Mouse (Mus musculus): Measurements from ENCODE around the gene Prdx6. TPM values are rescaled to one million over a fixed set of nuclear protein-coding genes. Genes with fewer than 3 reads are reported as not detected.

Gene Prdx6
- polyA plus RNA-seq, 1 experiment from 2014 or later: 278 TPM

- TF ChIP-seq CTCF (IDR thresholded peaks at IDR 0.05; ENCODE audit: low read depth) (peak; percentile 93), EP300 (optimal IDR thresholded peaks at IDR 0.05) (no peak)
- H3K27me3 ChIP-seq (ENCODE audit: control insufficient read depth, insufficient read depth, low read length): no peaks in the 10 kb centered on the region
- 0% methylated on average over 16 of the region's 16 CpGs for WGBS
- peak overlapping the region; percentile 66 for H3K4me2 ChIP-seq (replicated peaks; ENCODE audit: low read depth)
- H3K36me3 ChIP-seq (ENCODE audit: control insufficient read depth, insufficient read depth, low read length): no peaks in the 10 kb centered on the region
- H3K27ac ChIP-seq (replicated peaks): peak overlapping the region; percentile 49
- DNase-seq (ENCODE audit: low spot score) (peak; percentile 84), ATAC-seq (ENCODE audit: low FRiP score, low TSS enrichment) (peak; percentile 97)
- H3K4me1 ChIP-seq (replicated peaks; ENCODE audit: control insufficient read depth, insufficient read depth): 0 out of 2 replicates have a peak, but pooled peaks cover 3% of the 10 kb centered on the region
- peak overlapping the region; percentile 49 for H3K4me3 ChIP-seq (ENCODE audit: low read depth, low read length)
- peak overlapping the region; percentile 38; the same call in 1 of the 2 replicates for H3K9ac ChIP-seq (ENCODE audit: low read length)
- H3K9me3 ChIP-seq (ENCODE audit: control insufficient read depth, low read length): no peaks in the 10 kb centered on the region
These were observed 55.3 kb downstream of the Prdx6 start for GRCm38 (mm10) chr1:161195541-161196351.

- Histone ChIP-seq H3K27me3 (ENCODE audit: control insufficient read depth, insufficient read depth, low read length) (no peaks in the 10 kb centered on the region), H3K36me3 (ENCODE audit: control insufficient read depth, insufficient read depth, low read length) (no peaks in the 10 kb centered on the region), H3K9ac (ENCODE audit: low read length) (no peak overlapping the region), H3K4me1 (replicated peaks; ENCODE audit: control insufficient read depth, insufficient read depth) (no peaks in the 10 kb centered on the region), H3K27ac (replicated peaks) (no peak overlapping the region), H3K4me2 (replicated peaks; ENCODE audit: low read depth) (no peak overlapping the region), H3K4me3 (ENCODE audit: low read depth, low read length) (no peak overlapping the region), H3K9me3 (ENCODE audit: control insufficient read depth, low read length) (no peaks in the 10 kb centered on the region)
- DNase-seq (ENCODE audit: low spot score): no peak
- WGBS: 60% methylated on average over 9 of the region's 9 CpGs
- ATAC-seq (ENCODE audit: low FRiP score, low TSS enrichment): no peak
- no peak for TF ChIP-seq CTCF (IDR thresholded peaks at IDR 0.05; ENCODE audit: low read depth)
These were observed 60.6 kb downstream of the Prdx6 start for GRCm38 (mm10) chr1:161190253-161190910.

Other genes with a start within 250 kb of the Prdx6 start
- 2.2 and 2.8 TPM in 2 replicates for gene Zbtb37, start 216.4 kb downstream of the Prdx6 start, polyA plus RNA-seq (2015; fragmentation: Nextera tagmentation; extraction: Ambion mirVana)
- 15.9 and 16.2 TPM in 2 replicates for gene Dars2, start 180.6 kb downstream of the Prdx6 start, polyA plus RNA-seq (2015; fragmentation: Nextera tagmentation; extraction: Ambion mirVana)
- 9.6 and 10.2 TPM in 2 replicates for gene Cenpl, start 180.5 kb downstream of the Prdx6 start, polyA plus RNA-seq (2015; fragmentation: Nextera tagmentation; extraction: Ambion mirVana)
- 5.5 and 6.1 TPM in 2 replicates for gene Klhl20, start 119.7 kb downstream of the Prdx6 start, polyA plus RNA-seq (2015; fragmentation: Nextera tagmentation; extraction: Ambion mirVana)
- gene Ankrd45, start 108.5 kb downstream of the Prdx6 start, polyA plus RNA-seq (2015; fragmentation: Nextera tagmentation; extraction: Ambion mirVana): 0.21 and 0.24 TPM in 2 replicates
- gene Tex50, start 91.9 kb downstream of the Prdx6 start, polyA plus RNA-seq (2015; fragmentation: Nextera tagmentation; extraction: Ambion mirVana): not detected in 2 replicates
- 0.05 and 0.24 TPM in 2 replicates for gene Tnfsf4, start 144.2 kb upstream of the Prdx6 start, polyA plus RNA-seq (2015; fragmentation: Nextera tagmentation; extraction: Ambion mirVana)
- gene Tnfsf18, start 243.4 kb upstream of the Prdx6 start, polyA plus RNA-seq (2015; fragmentation: Nextera tagmentation; extraction: Ambion mirVana): not detected in 2 replicates

Data from stomach, postnatal 0 days (tissue).